Mouse (Mus musculus): ENCODE results near the gene Tmem184a. TPM values are rescaled to one million over a fixed set of nuclear protein-coding genes. Genes with fewer than 3 reads are reported as not detected.

The Tmem184a gene
- polyA plus RNA-seq, 1 experiment from 2014 or later = 1.8 TPM

DNA sequence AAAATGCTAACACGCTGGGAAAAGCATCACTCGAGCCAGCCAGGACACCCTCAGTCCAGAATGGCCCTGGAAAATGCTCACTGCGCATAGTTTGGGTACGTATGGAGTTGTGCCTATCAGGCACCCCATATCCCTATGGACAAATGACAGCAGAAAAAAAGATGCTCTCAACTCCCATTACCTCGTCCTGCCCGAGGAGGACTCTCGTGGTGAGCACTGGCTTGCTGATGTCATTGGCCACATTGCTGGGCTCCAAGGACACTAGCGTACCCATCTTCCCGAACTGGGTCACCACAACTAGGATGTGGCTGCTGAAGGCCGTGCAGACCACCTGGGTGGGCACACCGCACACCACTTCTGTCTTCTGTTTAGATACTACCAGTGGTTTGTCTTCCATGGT is 6.2 kb upstream of the Tmem184a start:
- Histone ChIP-seq H3K27me3 (ENCODE audit: poor library complexity, severe bottlenecking) (no peaks in the 10 kb centered on the region), H3K9me3 (no peaks in the 10 kb centered on the region), H3K27ac (peak overlapping the region; percentile 92), H3K36me3 (replicated peaks) (peaks cover 38% of the 10 kb centered on the region), H3K4me3 (peak overlapping the region; percentile 91), H3K4me1 (peaks cover 18% of the 10 kb centered on the region)
- 50% methylated on average over 11 of the region's 11 CpGs for WGBS
- DNase-seq (ENCODE audit: extremely low spot score, low spot score) = no peak

DNA sequence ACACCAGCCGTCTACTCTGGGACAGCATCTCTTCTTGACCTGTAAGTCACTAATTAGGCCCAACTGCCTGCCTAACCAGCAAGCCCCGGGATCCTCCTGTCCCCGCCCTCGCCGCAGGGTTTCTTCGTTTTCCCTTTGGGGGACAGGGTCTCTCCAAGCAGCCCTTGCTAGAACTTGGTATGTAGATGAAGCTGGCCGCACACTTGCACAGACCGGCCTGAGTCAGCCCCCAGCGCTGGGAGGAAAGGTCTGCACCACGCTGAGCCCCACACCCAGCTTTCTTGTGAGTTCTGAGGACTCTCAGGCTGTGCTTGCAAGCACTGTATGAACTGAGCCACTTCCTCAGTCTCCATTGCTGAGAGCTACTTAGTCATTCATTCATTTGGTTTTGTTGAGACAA is 4.8 kb upstream of the Tmem184a start:
- no peak for DNase-seq (ENCODE audit: extremely low spot score, low spot score)
- H3K9me3 ChIP-seq = no peaks in the 10 kb centered on the region
- peaks cover 18% of the 10 kb centered on the region for H3K4me1 ChIP-seq
- WGBS = 95% methylated on average over 10 of the region's 10 CpGs
- no peak overlapping the region for H3K27ac ChIP-seq
- H3K36me3 ChIP-seq (replicated peaks) = peaks cover 44% of the 10 kb centered on the region
- H3K27me3 ChIP-seq (ENCODE audit: poor library complexity, severe bottlenecking) = no peaks in the 10 kb centered on the region
- no peak overlapping the region for H3K4me3 ChIP-seq

DNA sequence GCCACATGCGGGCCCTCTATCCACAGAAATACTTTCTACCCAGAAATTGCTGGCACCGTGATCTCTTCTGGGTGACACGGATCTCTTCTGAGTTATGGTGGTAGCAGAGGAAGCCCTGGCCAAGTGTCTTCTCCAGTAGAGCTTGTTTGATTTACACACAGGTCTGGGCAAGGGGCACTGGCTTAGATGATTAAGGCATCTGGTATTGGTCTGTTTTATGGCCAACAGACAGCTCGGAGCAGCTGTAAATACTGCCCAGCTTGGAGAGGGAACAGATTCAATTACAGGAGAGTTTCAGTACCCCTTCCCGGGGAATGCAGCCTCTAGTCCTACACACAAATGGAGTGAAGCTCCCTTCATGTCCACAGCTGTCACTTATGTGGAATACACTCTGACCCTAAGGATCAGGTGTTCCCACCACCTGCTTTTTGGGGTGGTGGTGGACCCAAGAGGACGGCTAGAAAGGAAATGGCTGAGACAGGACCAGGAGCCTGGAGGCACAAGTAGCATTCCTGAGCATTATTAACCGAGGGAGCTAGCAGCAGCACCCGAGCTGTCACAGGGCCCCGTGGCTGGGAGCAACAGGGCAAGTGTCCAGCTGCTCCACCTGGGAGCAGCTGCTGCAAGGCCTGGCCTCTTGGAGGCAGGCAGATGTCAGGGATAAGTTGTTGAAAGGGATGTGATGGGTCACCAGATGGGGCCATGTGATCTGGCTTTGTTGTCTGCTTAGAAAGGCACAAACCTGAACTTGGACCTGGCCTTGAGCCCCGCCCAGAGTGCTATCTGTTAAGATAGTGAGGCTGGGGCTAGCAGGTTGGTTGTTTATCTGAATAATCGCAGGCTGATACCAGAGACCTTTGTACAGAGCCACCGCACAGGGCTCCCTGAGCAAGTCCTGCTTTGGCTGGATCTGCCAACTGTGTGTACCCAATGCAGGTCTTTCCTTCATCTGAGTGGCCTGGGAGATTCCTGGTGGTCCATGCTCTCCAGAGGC is 2.0 kb upstream of the Tmem184a start:
- H3K9me3 ChIP-seq = no peaks in the 10 kb centered on the region
- no peak overlapping the region for H3K27ac ChIP-seq
- DNase-seq (ENCODE audit: extremely low spot score, low spot score) = no peak
- no peaks in the 10 kb centered on the region for H3K27me3 ChIP-seq (ENCODE audit: poor library complexity, severe bottlenecking)
- H3K4me3 ChIP-seq = no peak overlapping the region
- WGBS = 85% methylated on average over 12 of the region's 12 CpGs
- H3K4me1 ChIP-seq = peaks cover 14% of the 10 kb centered on the region
- H3K36me3 ChIP-seq (replicated peaks) = peaks cover 44% of the 10 kb centered on the region

DNA sequence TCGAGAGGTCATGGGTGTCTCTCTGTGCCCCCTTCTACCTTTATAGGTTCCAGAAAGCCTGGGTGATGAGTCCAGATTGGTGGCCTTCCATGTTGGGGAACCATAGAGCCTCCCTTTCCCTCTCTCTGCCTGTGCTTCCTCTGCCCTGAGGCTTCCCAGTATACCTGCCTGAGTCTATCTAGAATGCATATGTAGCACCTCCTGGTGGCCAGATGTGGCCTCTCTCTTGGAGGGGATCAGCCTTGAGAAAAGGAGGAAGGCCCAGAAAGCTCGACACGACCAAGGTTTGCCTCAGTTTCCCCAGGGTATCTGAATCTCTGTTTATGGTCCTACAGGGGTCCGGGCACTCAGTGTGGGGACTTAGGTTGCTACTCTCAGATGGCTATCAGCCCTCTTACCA is 916 bp downstream of the Tmem184a start:
- Histone ChIP-seq H3K4me3 (no peak overlapping the region), H3K9me3 (no peaks in the 10 kb centered on the region), H3K27ac (0 out of 2 replicates have a peak overlapping the region, but pooled peaks have one; percentile 12), H3K36me3 (replicated peaks) (peaks cover 35% of the 10 kb centered on the region), H3K27me3 (ENCODE audit: poor library complexity, severe bottlenecking) (peaks cover 14% of the 10 kb centered on the region), H3K4me1 (peaks cover 4% of the 10 kb centered on the region)
- 54% methylated on average over 4 of the region's 4 CpGs for WGBS
- DNase-seq (ENCODE audit: extremely low spot score, low spot score) = no peak

DNA sequence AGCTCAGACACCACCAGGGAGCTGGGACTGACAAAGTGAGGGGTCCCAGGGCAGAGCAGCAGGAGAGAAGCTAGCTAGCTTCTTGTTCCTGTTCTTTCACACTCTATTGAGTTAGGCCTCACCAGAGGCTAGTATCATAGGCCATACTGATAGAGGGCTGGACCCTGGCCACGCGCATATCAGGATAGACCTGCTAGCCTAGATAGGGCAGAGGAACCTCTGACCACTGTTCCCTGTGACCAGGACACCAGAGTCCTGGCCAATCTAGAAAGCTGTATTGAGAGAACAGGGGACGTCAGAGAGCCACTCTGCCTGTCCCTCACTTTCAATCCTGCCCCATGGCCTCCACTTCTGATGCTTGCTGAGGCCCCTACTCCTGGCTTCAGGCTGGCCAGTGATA is 1.7 kb downstream of the Tmem184a start:
- no peak for DNase-seq (ENCODE audit: extremely low spot score, low spot score)
- 86% methylated on average over 3 of the region's 3 CpGs for WGBS
- peaks cover 10% of the 10 kb centered on the region for H3K4me1 ChIP-seq

DNA sequence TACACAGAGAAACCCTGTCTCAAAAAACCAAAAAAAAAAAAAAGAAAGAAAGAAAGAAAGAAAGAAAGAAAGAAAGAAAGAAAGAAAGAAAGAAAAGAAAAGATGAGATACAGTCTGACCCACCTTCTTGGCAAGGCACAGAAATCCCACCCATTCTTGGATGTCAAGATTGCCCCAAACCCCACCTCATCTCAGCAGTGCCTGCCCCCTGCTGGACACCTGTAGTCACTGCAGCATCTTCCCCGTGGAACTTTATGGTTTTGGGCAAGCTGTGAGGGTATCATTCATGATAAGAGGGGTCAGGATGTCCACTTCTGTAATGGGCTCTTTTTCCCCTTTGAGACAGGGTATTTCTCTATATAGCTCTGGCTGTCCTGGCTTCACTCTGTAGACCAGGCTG is 2.4 kb downstream of the Tmem184a start:
- Histone ChIP-seq H3K4me1 (peaks cover 15% of the 10 kb centered on the region), H3K36me3 (replicated peaks) (peaks cover 20% of the 10 kb centered on the region), H3K27me3 (ENCODE audit: poor library complexity, severe bottlenecking) (peaks cover 29% of the 10 kb centered on the region), H3K27ac (no peak overlapping the region), H3K9me3 (no peaks in the 10 kb centered on the region), H3K4me3 (no peak overlapping the region)
- no peak for DNase-seq (ENCODE audit: extremely low spot score, low spot score)
- WGBS = 8% methylated on average over 1 of the region's 1 CpGs

More for the DNA sequence above, 1.7 kb downstream of the Tmem184a start:
- 0 out of 2 replicates have a peak overlapping the region, but pooled peaks have one; percentile 12 for H3K27ac ChIP-seq
- peaks cover 27% of the 10 kb centered on the region for H3K36me3 ChIP-seq (replicated peaks)
- H3K27me3 ChIP-seq (ENCODE audit: poor library complexity, severe bottlenecking) = peaks cover 22% of the 10 kb centered on the region
- H3K9me3 ChIP-seq = no peaks in the 10 kb centered on the region
- no peak overlapping the region for H3K4me3 ChIP-seq

DNA sequence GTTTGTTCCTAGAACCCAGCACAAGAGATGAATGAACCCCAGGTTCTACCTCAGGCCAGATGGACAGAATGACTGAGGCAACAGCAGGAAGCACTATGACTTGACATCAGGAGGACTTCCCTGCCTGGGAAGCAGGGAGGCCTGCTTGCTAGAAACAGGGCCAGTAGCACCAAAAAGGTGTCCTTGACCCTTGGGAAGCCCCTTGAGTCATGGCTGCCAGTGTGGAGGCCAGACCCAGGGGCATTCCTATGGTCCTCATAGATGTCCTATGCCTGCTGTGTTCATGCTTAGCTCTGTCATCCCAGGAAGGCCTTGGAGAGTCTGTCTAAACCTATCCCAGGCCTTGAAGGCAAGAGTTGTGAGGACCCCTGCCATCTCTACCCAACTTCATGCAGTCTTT is 3.3 kb downstream of the Tmem184a start:
- Histone ChIP-seq H3K27ac (no peak overlapping the region), H3K4me1 (peaks cover 15% of the 10 kb centered on the region), H3K9me3 (no peaks in the 10 kb centered on the region), H3K4me3 (no peak overlapping the region), H3K27me3 (ENCODE audit: poor library complexity, severe bottlenecking) (peaks cover 38% of the 10 kb centered on the region), H3K36me3 (replicated peaks) (peaks cover 11% of the 10 kb centered on the region)
- no peak for DNase-seq (ENCODE audit: extremely low spot score, low spot score)

DNA sequence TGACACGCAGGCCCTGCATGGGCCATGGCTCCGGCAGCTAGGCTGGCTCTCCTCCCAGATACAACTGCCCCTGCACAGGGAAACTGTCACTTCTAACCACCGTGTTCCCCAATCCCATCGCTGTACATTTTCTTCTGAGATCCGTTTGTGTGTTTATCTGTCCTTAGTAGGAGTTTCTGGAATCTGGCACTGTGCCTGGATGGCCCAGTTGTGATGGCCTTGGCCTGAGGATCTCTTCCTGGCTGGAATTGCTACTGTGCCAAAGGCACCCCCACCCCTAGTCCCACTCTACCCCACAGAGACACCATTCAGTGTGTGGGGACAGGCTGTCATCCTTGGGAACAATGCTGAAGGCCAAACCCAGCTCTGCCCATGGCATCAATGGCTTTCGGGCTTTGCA is 3.8 kb downstream of the Tmem184a start:
- Histone ChIP-seq H3K36me3 (replicated peaks) (0 out of 2 replicates have a peak, but pooled peaks cover 6% of the 10 kb centered on the region), H3K9me3 (no peaks in the 10 kb centered on the region), H3K4me1 (peaks cover 15% of the 10 kb centered on the region), H3K27me3 (ENCODE audit: poor library complexity, severe bottlenecking) (peaks cover 38% of the 10 kb centered on the region), H3K4me3 (no peak overlapping the region), H3K27ac (no peak overlapping the region)
- WGBS = 88% methylated on average over 6 of the region's 6 CpGs
- no peak for DNase-seq (ENCODE audit: extremely low spot score, low spot score)

DNA sequence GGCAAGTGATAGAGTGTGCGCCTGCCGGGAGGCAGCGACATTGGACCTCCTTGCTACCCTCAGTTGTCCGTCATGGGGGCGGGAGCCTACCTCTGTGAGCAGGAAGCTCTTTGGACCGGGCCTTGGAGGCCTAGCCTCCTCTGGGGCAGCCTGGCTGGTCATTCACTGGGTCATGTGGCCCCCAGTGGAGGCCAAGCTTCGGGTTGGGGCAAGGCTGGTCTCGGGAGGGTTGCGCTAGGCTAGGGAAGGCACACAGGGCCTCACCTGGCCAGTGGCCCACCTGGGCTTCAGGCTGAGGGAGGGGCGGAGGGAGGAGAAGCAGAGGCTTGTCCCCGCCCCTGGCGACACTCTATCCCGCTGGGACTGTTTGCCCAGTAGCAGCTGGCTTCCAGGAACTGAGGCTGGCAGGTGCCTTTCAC is 5.7 kb downstream of the Tmem184a start:
- WGBS = 9% methylated on average over 13 of the region's 13 CpGs
- no peaks in the 10 kb centered on the region for H3K9me3 ChIP-seq
- no peak for DNase-seq (ENCODE audit: extremely low spot score, low spot score)
- peak overlapping the region; percentile 58; the same call in 1 of the 2 replicates for H3K27ac ChIP-seq
- no peaks in the 10 kb centered on the region for H3K36me3 ChIP-seq (replicated peaks)
- H3K4me3 ChIP-seq = peak overlapping the region; percentile 12; the same call in 1 of the 2 replicates
- H3K27me3 ChIP-seq (ENCODE audit: poor library complexity, severe bottlenecking) = peaks cover 38% of the 10 kb centered on the region
- H3K4me1 ChIP-seq = peaks cover 15% of the 10 kb centered on the region

DNA sequence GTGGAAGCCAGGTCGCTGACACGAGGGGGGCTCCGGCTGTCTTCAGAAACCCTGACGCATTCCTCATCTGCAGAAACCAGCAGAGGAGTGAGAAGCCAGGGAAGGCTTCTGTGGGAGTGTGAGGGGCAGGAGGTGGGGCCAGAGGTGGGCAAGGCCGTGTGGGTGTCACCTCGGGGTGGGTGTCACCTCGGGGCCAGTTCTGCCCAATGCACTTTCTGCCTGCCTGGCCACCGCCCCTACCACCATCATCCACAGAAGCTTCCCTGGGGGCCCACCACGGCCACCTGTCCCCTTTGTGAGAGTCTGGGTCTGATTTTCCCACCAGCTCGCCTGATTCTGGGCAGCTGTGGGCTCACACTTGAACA is 6.6 kb downstream of the Tmem184a start:
- Histone ChIP-seq H3K27me3 (ENCODE audit: poor library complexity, severe bottlenecking) (peaks cover 38% of the 10 kb centered on the region), H3K4me3 (no peak overlapping the region), H3K4me1 (peaks cover 15% of the 10 kb centered on the region), H3K27ac (no peak overlapping the region), H3K36me3 (replicated peaks) (no peaks in the 10 kb centered on the region), H3K9me3 (no peaks in the 10 kb centered on the region)
- WGBS = 55% methylated on average over 10 of the region's 10 CpGs
- DNase-seq (ENCODE audit: extremely low spot score, low spot score) = no peak

DNA sequence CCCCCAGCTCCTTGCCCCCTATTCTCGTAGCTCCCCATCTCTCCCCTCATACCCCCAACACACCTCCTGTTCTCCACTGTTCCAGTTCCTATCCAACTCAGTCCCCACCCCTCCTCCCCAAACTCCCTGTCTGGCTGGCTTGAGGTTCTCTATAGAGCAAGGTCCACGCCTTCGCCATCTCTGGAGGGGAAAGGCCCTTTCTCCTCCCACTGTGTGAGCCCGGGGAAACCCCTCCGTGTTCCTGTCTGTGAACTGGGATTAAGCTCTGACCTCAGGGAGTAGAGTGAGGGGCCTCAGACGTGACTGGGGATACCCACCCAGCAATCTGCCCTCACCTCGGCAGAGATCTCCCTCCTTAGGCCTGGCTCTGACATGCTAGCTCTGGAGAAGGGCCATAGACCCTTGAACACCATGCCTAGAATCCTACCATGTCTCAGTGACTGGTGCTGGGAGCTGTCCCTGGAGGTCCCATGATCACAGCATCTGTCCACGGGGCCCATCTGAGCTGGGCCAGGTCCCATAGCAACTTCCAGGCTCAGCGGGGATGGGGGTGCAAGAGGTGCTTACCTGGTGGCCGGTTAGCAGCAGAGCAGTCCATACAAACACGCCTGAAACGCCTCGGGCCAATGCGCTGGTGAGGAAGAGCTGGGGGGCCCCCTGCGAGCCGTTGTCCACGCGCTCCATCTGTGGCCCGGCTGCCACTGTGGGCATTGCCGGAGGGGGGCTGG is 7.2 kb downstream of the Tmem184a start:
- DNase-seq (ENCODE audit: extremely low spot score, low spot score) = no peak
- H3K9me3 ChIP-seq = no peaks in the 10 kb centered on the region
- WGBS = 73% methylated on average over 20 of the region's 20 CpGs
- H3K27ac ChIP-seq = no peak overlapping the region
- no peaks in the 10 kb centered on the region for H3K36me3 ChIP-seq (replicated peaks)
- H3K4me1 ChIP-seq = peaks cover 15% of the 10 kb centered on the region
- H3K27me3 ChIP-seq (ENCODE audit: poor library complexity, severe bottlenecking) = peaks cover 38% of the 10 kb centered on the region
- no peak overlapping the region for H3K4me3 ChIP-seq

DNA sequence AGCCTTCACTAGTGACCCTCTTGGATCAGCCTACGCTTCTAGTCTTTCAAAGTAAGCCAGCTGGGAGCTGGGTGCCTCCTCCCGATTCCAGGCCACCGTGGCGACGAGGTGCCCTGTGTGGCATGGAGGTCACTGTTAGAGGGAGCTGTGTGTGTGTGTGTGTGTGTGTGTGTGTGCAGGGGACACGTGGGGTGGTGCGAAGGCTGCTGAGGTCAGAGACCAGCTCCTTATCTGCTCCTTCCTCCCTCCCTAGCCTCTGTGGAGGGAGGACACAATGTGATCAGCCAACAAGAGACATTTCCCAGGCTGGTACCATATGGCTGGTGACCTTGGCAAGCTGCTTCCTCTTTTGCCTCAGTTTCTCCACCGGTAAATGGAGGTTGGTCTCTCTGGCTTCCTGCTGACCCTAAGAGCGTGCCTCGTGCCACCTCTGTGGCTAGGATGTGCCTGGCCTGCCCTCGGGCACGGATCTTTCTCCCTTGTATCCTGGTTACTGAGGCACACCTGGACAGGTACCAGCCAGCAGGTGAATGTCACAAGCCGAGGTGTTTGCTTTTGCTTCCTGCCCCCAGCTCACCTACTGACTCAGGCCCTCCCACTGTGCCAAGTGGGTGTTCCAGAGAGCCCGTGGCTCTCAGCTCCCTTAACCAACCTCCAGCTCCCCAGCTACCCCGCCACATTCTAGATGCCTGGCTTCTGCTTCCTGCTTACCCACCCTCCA is 7.9 kb downstream of the Tmem184a start:
- H3K27ac ChIP-seq = no peak overlapping the region
- no peaks in the 10 kb centered on the region for H3K9me3 ChIP-seq
- no peaks in the 10 kb centered on the region for H3K36me3 ChIP-seq (replicated peaks)
- H3K4me1 ChIP-seq = peaks cover 15% of the 10 kb centered on the region
- H3K27me3 ChIP-seq (ENCODE audit: poor library complexity, severe bottlenecking) = peaks cover 38% of the 10 kb centered on the region
- no peak for DNase-seq (ENCODE audit: extremely low spot score, low spot score)
- WGBS = 82% methylated on average over 15 of the region's 15 CpGs
- H3K4me3 ChIP-seq = no peak overlapping the region
